Mouse (Mus musculus) layer of hippocampus, postnatal 10 days (tissue): Measurements from ENCODE around the gene Gm10147. TPM values are rescaled to one million over a fixed set of nuclear protein-coding genes. Genes with fewer than 3 reads are reported as not detected.
"Not testable (repeated sequence)": the region's sequence is repeated elsewhere in the genome, so short reads cannot be mapped to it uniquely, and the experiment has no call there.

ENCODE experiments used
- DNase-seq, 2 experiments: peaks; one replicate each; pipeline ENCODE4 v3.0.0; 2021; ENCODE audit warnings: low spot score in 2 of 2
- long read RNA-seq: library from polyadenylated mRNA; stranded (forward); transcript quantifications from one replicate; pipeline ENCODE4 v2.0.0, GENCODE M21; 2023
- microRNA-seq, 2 experiments: library from miRNA; unstranded; fragments of <30 nt; microRNA quantifications; one replicate each; pipeline ENCODE4 v1.2.0; 2021
- total RNA-seq, 2 experiments: library from RNA; stranded (reverse); gene quantifications; 2 replicates each; pipeline ENCODE4 v1.2.3; 2021

Gene Gm10147
- total RNA-seq: not detected
- long read RNA-seq: 0 reads

DNA sequence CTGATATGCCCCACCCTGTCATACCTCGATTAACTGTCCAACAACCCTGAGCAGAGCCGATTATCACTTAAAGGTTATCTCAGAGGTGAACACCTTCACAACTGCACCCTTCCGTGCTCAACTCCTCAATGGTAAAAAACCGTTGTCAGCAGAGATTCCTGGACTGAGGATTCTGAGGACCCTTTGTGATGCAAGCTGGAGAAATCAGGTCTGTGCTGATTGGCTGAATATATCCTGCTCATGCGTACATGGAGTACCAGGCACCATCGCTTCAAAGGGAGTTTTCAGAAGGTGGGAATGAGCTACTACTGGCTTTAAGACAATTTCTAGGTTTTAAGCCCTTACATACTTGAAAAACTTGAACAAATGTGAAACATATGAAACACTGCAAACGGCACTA is at the start of gene Gm10147:
TSS of gene Gm10147 (minus strand) at position 101 of the 400 bp plus-strand sequence.
- DNase-seq: not testable (repeated sequence)

Small RNA genes lying within 50 kb of the gene (microRNA-seq; reads per million reads assigned to microRNA genes)
- 0 reads per million in 2 experiments for gene Gm44499
